Mouse (Mus musculus) thymus, postnatal 0 days (tissue): ENCODE data around the gene Ddrgk1. TPM values are rescaled to one million over a fixed set of nuclear protein-coding genes. Genes with fewer than 3 reads are reported as not detected.
"Not testable (repeated sequence)": the region's sequence is repeated elsewhere in the genome, so short reads cannot be mapped to it uniquely, and the experiment has no call there.

ENCODE experiments used
- DNase-seq: peaks from one replicate; pipeline ENCODE4 v3.0.0-alpha.2; 2015; ENCODE audit warnings: low spot score
- polyA plus RNA-seq: library from polyadenylated mRNA; unstranded; fragments of >200 nt; fragmentation: Nextera tagmentation; extraction: Ambion mirVana; gene quantifications from 2 replicates; pipeline ENCODE4 v1.2.1, GENCODE M21; 2015

The Ddrgk1 gene
- polyA plus RNA-seq, 1 experiment from 2014 or later, result 61.4 TPM

DNA sequence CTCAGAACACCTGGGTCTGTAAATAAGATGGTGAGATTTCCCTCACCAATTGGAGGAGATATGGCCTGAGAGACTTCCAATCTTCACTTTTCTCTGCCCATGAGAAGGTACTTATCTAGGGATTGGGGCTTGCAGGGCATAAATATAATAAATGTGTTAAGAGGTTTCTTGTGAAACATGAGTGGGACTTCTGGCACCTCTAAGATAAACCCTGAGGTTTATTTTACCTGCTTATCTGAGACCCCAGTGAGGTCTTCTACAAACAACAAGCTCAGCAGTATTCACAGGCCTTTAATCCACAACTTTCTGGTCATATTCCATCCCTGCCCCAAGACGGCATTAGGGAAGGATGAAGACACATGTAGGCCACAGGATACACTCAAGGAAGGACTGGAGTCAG lies 10.7 kb downstream of the Ddrgk1 start:
- DNase-seq, result no peak

DNA sequence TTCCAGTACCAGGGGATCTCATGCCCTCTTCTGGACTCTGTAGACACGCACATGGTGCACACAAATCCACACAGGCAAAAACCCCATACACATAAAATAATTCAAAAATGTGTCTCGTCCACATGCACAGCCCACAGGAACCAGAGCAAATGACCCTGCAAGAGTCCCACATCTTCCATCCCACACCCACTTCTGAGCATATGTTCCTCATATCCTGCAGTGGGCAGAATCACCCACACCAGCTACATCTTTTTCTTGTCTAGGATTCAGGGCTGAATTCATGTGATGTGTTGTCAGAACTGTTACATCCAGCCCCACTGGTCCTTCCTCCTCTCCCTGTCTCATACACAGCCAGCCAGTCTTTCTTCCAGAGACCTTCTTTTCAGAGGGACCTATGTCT lies 11.2 kb downstream of the Ddrgk1 start:
- DNase-seq, result no peak

DNA sequence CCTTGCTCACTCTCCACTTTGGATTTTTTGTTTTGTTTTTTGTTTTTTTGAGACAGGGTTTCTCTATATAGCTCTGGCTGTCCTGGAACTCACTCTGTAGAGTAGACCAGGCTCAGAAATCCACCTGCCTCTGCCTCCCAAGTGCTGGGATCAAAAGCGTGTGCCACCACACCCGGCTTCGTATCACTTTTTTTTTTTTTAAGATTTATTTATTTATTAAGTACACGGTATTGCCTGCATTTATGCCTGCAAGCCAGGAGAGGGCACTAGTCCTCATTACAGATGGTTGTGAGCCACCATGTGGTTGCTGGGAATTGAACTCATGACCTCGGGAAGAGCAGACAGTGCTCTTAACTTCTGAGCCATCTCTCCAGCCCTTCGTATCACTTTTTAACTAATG lies 15.4 kb downstream of the Ddrgk1 start:
- not testable (repeated sequence) for DNase-seq

DNA sequence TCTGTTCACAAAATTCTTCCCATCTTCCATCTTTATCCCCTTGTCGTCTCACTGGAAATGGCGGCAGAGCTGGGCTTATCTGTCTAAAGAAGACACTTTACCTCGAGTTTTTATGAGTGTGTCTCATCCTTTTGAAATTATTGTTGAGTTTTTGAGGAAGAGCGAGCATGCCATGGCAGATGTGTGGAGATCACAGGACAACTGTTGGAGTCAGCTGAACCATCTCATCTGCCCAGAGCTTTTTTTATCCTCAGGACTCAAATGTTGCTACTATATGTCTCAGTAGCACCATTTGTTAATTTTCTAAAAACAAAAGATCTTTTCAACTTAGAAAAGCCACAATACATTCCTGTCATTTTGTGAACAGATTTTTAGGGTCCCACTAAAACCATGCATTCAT lies 19.3 kb downstream of the Ddrgk1 start:
- DNase-seq, result no peak

DNA sequence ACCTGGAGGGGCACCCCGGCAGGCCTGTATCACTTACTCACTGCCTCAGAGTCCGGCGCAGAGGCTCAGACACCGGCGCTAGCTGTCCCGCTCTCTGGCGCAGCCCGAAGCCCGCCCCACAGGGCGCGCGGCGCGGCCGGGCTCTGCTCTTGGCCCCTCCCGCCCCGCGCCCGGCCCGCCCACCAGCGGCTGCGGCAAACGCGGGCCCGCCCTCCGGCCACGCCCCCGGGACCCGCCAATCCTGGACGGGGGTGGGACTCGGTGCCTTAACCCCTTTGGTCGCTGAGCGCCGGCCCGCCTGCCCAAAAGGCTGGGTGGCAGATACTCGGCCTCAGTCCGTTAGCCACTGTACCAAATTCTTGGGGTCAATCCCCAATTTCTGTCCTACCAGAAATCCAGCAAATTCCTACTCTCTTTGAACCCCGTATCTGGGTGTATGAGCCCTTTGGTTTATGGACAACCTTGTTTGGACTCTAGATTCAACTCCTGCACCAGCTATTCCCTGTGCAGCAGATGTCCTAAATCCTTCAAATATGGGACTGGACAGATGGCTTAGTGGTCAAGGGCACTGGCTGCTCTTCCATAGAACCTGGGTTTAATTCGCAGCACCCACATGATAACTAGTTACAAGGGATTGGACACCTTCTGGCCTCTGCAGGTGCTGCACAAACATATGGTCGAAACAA lies 21.6 kb downstream of the Ddrgk1 start, which contains the start of gene Lzts3:
Gene Lzts3, minus strand, starts transcription at position 120 of the 686 bp plus-strand sequence.
- DNase-seq, result peak; percentile 87

DNA sequence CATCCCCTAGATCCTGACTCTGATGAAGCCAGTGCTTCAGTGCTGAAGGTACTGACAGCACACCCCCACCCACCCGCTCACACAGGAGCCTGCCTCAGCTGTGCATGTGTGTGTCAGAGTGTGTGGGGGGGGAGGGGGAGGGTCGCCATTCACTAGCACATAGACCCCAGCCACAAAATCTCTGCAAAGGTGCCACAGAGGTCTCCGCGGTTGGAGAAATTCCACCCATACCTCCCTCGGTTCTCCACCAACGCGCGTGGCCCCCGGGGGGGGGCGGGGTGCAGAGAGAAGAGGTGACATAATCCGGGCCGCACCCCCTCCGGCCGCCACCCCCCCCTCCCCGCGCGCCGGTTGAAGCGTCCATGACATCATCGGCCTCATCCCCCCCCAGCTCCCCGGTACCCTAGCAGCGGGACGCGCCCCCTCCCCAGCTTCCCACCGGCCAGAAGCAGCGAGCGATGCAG lies 22.2 kb downstream of the Ddrgk1 start:
- peak; percentile 44 for DNase-seq

DNA sequence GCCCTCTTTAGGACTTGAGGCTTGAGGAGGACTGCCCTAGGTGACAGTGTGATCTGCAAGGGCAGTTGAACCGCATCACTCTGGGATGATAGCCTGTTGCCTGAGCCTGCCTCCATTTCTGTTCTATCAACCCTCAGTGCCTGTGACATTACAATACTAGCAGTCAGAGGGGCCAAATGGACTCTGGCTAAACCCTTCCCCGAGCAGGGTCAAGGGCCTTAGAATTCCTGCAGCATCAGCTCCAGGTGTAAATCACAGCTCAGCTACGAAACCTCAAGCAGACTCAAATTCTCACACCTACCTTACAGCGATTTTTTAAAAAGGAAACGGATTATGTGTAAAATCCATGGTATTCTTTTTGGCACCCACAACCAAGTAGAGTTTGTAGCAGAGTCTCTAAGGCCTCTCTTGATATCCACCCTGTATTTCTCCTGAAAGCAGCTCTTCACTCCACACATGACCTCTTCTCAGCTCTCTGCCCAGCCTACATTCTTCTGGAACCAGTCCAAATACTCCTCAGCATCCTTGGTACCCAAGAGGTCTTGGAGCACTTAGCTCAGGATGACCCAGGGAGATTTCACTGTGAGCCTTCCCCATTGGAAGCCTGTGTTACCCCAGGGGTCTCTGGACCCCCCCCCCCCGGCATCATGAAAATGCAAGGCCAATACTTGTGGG lies 23.0 kb downstream of the Ddrgk1 start:
- no peak for DNase-seq

DNA sequence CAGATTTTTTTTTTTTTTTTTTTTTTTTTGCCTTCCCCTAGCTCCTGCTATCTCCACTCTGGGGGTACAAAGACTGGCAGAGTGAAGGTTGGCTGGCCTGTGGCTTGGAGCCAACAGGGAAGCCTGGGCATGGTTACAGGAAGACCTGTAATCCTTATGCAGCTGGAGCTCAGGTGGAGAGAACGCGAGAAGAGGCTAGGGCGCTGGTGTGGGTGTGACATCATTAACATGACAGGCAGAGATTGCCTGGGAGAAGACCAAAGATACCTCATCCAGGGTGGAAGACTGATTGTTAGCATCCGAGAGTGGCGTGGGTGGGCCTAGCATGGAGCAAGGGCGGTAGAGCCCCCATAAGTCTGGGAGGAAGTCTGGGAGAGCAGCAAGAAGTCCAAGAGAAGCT lies 25.2 kb downstream of the Ddrgk1 start:
- DNase-seq, result no peak

DNA sequence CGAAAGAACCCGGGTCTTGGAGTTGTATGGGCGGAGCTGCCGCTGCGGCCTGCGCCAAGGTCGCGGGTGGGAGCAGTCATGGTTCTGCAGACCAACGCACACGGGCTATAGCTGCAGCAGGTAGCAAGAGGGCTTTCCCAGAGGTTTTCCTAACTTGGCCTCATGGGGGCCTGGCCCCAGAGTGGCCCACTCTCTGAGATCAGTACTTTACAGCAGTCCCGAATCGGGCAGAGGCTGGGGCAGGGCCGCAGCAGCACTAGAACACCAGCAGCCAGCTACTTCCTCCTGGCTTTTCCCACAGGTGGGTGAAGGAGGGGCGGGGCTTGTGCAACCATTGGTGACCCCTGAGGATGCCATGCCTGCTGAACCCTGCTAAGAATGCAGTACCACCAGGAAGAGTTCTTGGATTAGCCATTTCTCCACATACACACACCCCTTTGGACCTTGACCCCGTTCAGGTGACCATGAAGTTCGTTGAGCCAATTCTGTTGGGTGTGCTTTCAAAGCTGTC lies 26.3 kb downstream of the Ddrgk1 start:
- DNase-seq, result no peak

DNA sequence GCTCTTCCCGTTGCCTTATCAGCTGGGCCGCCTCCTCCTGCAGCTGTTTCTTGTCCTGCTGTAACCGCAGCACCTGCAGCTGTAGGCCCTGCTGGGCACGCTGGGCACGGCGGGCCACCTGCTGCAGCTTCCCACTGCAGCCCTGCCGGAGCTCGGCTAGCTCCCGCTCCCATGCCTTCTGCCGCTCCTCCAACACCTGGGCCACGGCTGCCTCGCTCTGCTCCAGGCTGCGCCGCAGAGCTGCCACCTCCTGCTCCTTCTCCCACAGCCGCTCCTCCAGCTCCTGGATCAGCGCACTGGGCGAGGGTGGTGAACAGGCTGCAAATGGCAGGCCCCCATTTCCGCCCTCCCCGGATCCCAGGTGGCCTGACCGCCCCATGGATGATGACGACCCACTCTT lies 28.6 kb downstream of the Ddrgk1 start:
- DNase-seq, result peak; percentile 86

DNA sequence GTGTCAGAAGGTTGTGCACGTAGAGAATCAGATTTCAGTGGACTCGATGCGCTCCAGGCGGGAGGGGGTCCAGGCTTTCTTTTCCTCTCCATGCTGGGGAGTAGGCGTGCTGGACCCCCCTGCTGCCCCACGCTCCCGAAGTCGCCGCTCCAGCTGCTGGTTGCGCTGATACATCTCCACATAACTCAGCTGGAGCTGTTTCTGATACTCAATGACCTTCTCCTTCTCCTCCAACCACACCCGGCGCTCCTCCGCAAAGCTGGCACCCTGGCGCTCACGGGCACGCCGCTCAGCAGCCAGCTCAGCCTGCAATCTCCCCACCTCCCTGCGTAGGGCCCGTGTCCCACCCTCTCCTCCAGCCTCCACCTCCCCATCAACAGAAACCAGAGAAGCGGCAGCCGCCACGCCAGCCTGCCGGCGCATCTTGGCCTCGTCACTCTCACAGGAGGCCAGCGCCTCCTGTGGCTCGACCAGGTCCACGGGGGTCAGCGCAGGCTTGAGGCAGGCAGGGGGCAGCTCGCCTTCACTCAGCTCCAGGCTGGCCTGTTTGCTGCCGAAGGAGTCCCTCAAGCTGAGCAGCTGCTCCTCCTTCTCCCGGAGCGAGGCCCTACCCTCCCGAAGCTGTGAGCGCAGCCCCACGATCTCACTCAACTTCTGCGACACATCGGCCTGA lies 29.6 kb downstream of the Ddrgk1 start:
- DNase-seq, result peak; percentile 40

DNA sequence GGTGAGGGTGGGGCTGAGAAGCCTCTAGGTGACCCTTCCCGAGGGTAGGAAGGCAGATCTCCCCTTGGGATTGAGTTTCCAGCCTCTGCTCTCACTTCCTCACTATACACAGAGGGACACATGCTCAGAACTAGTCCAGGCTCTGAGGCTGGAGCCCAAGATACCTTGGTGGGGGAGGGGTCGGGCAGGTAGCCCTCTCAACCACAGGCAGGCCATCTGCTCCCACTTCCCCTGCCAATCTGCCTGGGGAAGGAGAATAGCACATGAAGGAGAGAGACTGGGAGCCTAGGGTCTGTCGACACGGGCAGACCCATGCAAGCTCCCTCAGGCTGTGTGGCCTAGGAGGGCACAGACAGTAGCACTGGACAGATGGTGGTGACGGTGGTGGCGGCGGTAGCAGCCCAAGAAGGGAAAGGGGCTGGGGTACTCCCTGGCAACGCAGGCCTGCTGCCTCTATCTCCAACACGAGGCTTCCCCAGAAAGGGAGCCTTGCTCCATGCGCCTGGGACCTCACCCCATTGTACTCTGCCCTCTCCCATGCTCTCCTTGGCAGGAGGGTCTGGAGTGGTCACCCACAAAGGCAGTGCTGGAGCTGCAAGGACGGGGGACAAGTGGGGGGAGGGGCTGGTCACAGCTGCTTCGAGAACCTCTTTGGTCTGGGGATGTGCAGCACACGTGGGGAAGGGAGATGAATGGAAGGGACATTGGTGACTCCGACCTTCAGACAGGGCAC lies 30.3 kb downstream of the Ddrgk1 start:
- DNase-seq, result no peak

DNA sequence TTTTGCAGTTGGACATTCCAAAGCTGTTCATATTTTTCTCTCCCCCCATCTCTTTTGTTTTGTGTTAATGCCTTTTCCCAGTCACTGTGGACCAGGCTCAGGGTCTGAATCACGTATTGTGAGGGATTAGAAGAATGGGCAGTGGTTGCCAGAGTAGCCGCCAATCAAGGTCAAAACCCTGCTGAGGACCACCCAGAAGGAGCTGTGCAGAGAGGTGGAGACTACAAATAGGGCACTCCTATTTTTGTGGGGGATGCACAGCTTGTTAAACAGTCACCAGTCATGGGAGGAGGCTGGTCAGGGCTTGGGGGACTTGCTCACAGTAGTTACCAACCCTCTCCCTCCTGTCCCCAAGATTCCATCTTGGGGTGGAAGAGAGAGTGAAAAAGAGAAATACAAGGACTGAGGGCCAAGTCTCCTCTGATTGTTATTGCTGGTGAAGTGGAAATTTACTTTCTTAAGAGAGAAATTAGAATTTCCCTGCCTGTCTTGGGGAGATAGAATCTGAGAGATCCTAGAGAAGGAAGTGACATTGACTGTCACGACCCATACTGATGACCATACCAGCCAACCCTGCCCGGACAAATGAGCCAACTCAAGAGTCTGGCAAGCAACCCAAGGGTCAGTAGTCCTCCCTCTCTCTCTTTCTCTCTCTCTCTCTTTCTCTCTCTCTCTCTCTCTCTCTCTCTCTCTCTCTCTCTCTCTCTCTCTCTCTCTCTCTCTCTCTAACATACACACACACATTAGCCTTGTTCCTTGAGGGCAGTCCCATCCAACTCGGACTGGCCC lies 31.4 kb downstream of the Ddrgk1 start:
- DNase-seq, result no peak

DNA sequence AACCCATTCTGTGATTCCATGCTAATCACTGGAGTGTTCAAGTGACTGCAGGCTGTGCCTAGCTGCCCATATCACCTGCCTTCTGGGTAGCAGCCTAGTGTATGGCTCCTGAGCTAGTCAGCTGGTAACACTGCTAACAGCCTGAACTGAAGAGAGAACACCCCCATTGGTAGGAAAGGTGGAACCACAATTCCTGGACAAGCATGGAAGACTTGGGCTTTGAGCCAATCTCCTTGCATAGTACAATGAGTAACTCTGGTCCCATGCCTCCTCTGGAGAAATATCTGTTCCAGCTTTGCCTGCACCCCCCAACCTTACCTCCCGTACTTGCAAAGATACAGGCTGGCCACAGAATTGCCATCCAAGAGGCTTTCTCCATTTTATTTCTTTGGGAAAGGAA lies 32.0 kb downstream of the Ddrgk1 start:
- no peak for DNase-seq

DNA sequence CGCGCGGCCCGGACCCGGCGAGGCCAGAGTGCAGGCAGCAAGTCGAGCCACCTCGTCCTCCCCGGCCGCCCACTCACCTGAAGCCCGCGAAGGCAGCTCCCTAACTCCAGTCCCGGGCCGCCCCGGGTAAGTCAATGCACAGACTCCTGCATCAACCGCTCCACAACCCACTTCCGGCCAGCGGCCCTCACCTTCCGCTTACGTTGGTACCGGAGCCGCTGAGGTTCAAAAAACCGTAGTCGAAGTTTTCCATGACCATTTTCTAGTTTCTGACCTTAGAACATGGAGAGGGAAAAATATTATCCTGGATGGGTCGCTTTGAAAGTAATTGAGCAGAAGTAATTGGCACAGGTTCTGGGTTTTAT lies 34.6 kb downstream of the Ddrgk1 start, which contains the start of the genes Fastkd5 and Ubox5:
Gene Fastkd5, minus strand, starts transcription at position 189 of the 365 bp plus-strand sequence.
Gene Ubox5, minus strand, starts transcription at position 200 of the 365 bp plus-strand sequence.
- DNase-seq, result peak; percentile 86

DNA sequence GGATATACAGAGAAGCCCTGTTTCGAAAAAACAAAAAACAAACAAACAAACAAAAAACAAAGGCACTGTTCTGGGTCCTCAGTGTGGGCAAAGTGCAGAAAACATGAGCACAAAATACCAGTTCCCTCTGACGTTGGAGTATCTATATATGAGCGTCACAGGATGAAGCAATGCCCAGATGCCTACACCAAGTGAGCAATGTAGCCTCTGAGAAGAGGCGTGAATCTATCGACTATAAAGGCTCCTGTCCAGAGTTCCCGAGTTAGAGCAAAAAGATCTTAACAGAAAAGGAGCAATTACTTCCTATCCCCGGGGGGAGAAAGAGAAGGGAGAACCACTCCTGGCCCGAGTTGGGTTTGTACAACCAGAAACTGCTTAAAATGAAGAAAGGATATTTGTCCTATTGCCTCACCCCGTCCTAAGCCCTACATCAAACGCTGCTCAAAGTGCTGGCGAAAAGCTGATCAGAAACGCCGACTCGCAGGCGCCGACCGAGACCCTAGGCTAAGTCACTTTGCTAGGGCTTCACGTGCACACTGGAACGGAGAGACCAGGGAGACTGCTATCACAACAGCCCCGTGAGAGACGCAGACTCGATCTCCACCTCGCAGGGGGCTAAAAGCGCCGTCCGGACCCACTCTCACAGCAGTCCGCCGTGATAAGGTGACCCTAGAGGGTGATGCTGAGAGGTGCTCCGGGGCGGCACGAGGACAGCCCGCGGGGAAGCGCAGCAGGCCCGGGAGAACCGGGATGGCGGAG lies 35.2 kb downstream of the Ddrgk1 start:
- peak; percentile 4 for DNase-seq

DNA sequence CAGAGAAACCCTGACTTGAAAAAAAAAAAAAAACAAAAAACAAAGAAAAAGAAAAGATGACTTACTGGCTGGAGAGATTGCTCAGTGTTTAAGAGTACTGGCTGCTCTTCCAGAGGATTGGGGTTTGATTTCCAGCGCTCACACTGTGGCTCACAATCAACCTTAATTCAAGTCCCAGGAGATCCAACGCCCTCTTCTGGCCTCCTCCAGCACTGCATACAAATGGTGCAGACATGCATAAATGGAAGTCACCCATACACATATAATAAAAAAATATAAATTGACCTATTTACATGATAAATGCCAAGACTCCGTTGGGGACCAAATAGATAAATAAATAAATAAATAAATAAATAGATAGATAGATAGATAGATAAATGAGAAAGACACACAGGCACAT lies 36.0 kb downstream of the Ddrgk1 start:
- DNase-seq, result peak; percentile 10

DNA sequence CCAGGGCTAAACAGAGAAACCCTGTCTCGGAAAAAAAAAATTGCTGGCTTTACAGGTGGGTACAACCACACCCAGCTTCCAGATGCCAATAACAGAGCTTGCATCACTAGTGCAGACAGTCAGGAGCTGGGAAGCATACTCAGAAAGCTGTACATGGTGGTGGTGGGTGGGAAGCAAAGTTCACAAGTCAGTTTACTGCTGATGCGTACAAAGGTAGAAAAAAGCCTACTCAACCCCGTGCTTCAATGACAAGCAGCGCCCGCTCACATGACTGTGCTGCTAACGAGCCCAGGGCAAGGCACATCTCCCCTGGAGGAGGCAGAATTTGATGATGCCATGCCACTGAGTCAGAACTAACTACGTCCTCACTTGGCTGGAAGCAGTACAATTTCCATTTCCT lies 45.5 kb downstream of the Ddrgk1 start:
- no peak for DNase-seq

DNA sequence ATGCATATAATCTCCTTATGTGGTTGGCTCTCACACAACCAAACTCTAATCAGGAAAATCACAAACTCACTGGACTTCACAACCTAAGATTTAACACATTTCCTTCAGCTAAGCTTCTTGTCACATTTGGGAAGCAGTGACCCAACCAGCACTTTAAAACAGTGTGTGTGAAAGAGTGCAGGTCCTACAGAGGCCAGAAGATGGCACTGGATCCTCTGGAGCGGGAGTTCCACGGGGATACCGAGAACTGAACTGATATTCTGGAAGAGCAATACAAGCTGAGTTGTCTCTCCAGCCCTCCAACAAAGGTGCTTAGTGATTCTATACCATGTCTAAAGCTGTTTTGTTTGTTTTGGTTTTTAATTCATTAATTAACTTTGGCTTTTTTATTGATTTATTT lies 51.4 kb downstream of the Ddrgk1 start:
- DNase-seq, result peak; percentile 9
